Mouse (Mus musculus): Measurements from ENCODE around the gene Lif.

DNA sequence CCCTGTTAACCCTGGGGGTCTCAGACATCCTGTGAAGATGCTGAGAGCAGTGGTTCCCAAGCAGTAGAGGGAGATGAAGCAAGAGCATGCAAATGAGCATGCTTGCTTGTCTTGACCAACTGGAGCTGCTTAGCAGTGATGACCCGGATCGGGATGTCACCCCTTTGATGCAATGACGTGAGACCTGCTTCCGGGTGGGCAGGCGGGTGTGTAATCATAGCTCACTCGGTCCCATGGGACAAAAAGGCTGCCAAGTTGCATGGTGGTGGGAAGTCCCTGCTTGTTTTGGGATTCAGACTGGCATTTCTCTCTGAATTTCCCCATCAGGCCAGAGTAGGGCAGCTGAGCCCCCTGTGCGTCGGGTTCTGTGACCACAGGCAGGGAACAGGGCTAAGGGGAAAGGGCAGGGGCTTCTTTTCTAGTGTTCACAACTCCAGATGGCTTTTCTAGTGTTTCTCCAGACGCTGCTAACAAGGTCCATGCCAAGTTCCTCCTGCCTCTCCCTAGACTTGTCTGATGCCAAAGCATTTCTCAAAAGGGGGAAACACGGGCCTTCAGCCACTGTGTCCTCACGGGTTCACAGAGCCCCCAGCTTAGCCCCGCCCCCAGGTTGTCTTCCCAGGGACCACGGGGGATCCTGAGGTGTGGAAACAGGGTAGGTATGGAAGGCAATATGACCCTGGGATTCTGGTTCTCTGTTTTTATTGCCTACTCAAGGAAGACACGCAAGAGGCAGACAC, 42.5 kb downstream of the Lif start:
- no peak for TF ChIP-seq POLR2A (IDR thresholded peaks at IDR 0.05; ENCODE audit: low read depth, low read length)
- TF ChIP-seq CTCF (IDR thresholded peaks at IDR 0.05; ENCODE audit: extremely low read depth, insufficient read depth, insufficient read length, insufficient replicate concordance) = no peak
